Mouse (Mus musculus) cerebellum, postnatal 14 days (tissue): ENCODE measurements around the gene Tiam1.
A peak's percentile ranks its signal among the peaks of the same experiment; 100 is the strongest.

Experiments used
- DNase-seq, 2 experiments: peaks; one replicate each; pipeline ENCODE4 v3.0.0; 2021; ENCODE audit warnings: mixed read lengths in 2 of 2

Gene Tiam1

DNA sequence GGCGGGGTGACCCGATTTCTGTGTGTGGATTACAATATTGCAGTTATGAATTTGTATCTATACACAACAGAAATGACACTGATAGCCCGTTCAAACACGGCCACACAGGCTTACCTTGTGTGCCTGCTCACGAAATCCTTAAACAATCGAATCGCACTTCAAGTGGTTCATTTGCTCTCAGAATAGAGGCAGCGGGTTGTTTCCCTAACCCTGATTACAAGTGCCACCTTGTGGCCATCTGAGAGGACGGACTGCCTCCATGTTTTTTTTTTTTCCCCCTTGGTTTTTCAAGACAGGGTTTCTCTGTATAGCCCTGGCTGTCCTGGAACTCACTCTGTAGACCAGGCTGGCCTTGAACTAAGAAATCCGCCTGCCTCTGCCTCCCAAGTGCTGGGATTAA, 312.4 kb downstream of the Tiam1 start:
- DNase-seq = peak; percentile 63 to 66

DNA sequence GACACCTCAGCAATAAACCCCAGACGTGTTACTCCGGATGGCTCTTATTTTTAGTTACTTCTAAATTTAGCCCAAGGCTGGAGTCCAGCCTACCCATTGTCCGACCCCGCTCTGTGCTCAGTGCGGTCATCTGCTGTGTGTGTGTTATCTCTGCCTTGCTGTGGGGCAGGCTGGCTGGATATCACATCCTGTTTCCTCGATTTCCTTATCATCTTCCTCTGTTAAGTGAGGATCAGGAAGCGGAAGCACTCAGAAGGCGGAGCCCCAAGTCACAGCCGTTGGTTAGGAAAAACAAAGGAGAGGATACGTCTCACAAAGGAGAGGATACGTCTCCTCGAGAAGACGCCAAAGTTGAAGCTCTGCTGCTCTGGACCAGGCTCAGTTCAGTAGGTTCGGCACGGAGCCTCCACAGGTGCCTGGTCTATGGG, 313.3 kb downstream of the Tiam1 start:
- DNase-seq = no peak

DNA sequence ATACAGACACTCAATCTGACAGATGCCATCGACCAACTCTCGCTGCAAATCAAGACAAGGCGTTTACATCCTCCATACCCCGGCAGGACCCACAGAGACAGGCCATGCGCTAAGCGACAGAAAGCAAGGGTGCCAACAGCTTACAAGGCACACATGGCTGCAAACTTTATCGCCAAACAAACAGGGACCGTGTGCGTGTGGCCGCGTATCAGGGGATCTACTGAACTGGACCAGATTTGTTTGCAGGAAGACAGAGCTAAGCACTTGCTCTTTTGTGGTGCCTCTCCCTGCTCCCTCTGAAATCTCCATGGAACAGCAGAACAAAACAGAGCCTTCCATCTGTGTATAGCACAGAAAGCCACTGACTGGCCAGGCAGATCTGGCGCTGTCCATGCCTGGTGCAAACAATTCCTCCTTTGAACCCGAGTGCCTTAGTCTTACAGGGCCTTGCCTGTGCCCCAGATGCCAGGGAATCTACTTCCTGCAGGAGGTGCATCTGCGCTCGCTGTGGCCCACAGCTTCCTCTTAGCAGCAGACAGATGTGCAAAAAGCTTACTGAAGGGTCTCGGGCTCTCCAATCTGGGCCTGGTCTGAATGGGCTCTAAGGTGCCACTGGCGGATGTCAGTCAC, 316.0 kb downstream of the Tiam1 start:
- no peak for DNase-seq

- DNase-seq = no peak
Observed at GRCm38 (mm10) chr16:89825875-89826274, 317.7 kb downstream of the Tiam1 start.

DNA sequence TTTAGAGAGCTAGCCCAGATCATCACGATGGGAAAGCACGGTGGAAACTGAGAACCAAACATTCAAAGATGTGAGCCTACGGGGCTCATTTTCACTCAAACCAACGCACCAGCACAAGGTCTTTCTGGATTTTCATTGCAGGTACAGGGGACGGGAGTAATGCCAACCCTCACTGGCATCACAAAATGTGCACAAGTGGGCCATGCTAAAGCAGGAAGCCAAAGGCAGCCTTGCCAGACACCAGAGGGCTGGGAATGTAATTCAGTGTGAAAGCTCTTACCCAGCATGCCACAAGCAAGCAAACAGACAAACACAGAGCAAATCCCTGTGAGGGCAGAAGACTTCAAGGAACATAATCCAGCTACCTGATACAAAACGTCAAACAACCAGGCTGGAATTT, 320.7 kb downstream of the Tiam1 start:
- DNase-seq = peak; percentile 84 to 86

GRCm38 (mm10) chr16:89818661-89819060, 324.9 kb downstream of the Tiam1 start:
- DNase-seq = no peak

- peak in 1 of 2 experiments; percentile 34 for DNase-seq
Observed at GRCm38 (mm10) chr16:89817861-89818630, 325.5 kb downstream of the Tiam1 start.

GRCm38 (mm10) chr16:89817301-89817700, 326.3 kb downstream of the Tiam1 start:
- no peak for DNase-seq

GRCm38 (mm10) chr16:89816506-89817172, 326.9 kb downstream of the Tiam1 start:
- DNase-seq = no peak

GRCm38 (mm10) chr16:89813536-89813935, 330.0 kb downstream of the Tiam1 start:
- DNase-seq = no peak

- DNase-seq = no peak
Observed at GRCm38 (mm10) chr16:89812891-89813290, 330.7 kb downstream of the Tiam1 start.

DNA sequence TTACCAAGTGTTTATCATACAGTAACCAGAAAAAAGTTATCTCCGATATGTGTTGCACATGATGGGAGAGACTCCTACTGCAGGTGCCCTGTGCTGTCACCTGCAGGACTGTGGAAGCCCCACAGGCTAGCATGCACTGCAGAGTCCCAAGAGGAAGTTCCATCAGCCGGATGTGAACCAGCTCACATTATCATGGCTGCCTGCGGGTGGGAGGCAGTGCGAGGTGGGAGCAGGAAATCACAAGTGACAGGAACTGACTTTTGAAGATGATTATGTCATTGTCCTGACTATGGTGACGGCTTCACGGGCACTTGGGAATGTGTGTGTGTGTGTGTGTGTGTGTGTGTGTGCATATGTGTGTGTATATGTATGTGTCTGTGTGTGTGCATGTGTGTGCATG, 333.2 kb downstream of the Tiam1 start:
- no peak for DNase-seq

GRCm38 (mm10) chr16:89808168-89808567, 335.4 kb downstream of the Tiam1 start:
- no peak for DNase-seq

DNA sequence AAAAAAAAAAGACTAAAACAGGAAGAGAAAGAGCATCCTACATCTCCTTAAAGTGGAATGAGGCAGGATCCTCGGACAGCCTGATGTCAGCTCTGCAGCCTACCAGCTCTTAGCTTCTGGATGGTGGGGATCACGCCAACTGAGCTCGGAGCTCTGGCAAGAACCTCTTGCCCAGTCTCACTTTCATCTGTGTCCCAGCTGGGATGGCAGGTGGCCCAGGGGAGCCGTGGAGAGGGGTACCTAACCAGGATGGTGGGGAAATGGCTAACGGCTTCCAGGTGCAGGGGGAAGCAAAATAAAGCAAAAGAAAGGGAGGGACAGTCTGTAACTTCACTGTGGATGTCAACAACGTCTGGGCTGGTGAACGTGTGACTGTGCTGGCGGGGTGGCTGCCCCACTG, 337.6 kb downstream of the Tiam1 start:
- DNase-seq = no peak

DNA sequence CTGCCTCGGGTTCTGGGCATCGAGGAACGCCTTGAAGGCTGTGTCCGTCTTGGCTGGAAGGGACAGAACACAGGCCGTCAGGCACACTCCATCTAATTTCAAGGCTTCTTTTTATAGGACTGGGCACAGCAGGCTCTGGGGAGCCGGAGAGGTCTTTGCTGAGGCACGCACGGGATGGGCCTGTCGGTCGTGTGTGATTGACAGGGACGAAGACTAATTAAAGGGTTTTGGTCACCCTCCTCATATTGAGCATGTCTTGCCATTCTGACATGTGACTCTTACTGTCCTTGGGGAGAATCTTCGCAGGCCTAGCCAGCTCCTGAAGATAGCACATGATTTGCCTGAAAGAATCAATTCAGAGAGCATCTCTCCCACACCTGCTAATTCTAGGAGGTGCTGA, 338.4 kb downstream of the Tiam1 start:
- no peak for DNase-seq

- no peak for DNase-seq
Observed at GRCm38 (mm10) chr16:89801493-89801892, 342.1 kb downstream of the Tiam1 start.

DNA sequence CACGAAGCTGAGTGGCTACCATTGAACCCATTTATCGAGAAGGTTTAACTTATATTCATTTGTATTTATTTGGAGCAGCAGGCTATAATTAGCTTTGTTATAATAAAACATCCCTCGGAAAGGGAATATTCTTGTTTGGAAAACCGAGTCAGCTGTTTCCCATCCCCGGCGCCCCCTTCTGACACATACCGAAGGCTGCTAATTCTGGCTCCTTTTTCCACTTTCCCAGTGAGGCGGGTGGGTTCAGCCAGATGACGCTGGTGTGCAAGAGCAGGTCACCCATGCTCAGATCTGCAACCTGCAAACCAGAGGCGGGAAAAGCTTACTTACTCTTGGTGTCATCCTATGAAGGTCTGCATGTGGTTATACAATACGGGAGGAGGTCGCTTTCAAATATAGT, 343.8 kb downstream of the Tiam1 start:
- DNase-seq = no peak

DNA sequence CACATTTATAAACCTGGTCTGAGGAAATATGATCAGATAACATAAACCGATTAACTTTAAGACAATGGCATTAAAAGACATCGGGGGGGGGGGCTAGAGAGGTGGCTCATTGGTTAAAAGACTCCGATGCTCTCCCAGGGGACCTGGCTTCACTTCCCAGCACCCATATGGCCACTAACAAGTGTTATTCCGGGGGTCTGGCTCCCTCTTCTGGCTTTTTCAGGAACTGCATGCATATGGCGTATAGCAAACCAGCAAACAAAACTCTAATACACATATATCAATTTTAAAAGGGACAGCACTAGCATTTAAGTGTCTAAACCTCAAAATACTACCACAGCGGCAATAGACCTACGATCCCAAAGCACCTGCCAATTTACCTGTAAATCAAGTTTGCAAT, 347.0 kb downstream of the Tiam1 start:
- peak; percentile 41 to 66 for DNase-seq

- DNase-seq = no peak
Observed at GRCm38 (mm10) chr16:89789792-89790434, 353.7 kb downstream of the Tiam1 start.

GRCm38 (mm10) chr16:89785795-89786194, 357.8 kb downstream of the Tiam1 start:
- DNase-seq = no peak

DNA sequence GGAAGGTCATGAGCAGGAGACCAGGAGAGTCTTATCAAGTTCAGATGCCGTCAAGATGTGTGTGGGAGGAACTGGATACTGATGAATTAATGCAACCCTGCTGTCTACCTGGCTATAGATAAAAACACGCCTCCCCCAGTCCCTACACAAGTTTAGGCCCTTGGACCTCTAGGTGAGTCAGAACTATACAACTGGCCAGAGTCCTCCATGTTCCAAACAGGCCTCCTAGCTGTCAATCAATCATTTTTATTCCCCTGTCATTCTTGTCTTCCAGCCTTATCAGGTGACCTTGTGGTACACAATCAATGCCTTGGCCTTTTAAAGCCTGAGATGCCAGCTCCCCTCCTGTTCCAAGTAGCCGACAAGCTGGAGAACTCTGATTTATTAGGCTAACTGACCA, 363.9 kb downstream of the Tiam1 start:
- no peak for DNase-seq

GRCm38 (mm10) chr16:89777450-89777849, 366.1 kb downstream of the Tiam1 start:
- no peak for DNase-seq

- no peak for DNase-seq
Observed at GRCm38 (mm10) chr16:89774553-89774913, 369.0 kb downstream of the Tiam1 start.
